Mouse (Mus musculus) heart, postnatal 10 days (tissue): ENCODE measurements around the gene Scp2. TPM values are rescaled to one million over a fixed set of nuclear protein-coding genes. Genes with fewer than 3 reads are reported as not detected.
A peak's percentile ranks its signal among the peaks of the same experiment; 100 is the strongest.
"Not testable (repeated sequence)": the region's sequence is repeated elsewhere in the genome, so short reads cannot be mapped to it uniquely, and the experiment has no call there.

Experiments
- DNase-seq, 2 experiments: peaks; one replicate each; pipeline ENCODE4 v3.0.0; 2021
- intact Hi-C: fragments of 180-260 bp; cut with DNase I; formaldehyde crosslinking; loops from one replicate; pipeline ENCODE4 v1.15.1; 2025
- total RNA-seq, 2 experiments: library from RNA; stranded (reverse); gene quantifications; 2 replicates each; pipeline ENCODE4 v1.2.3; 2021

The Scp2 gene
- total RNA-seq, 2 experiments from 2014 or later: 189 to 194 TPM

- intact Hi-C loops: no loop called here
- DNase-seq: no peak
Observed at GRCm38 (mm10) chr4:108110706-108111105, 34.1 kb downstream of the Scp2 start.

- DNase-seq: no peak
- intact Hi-C loops: no loop called here
Observed at GRCm38 (mm10) chr4:108109728-108110127, 35.1 kb downstream of the Scp2 start.

GRCm38 (mm10) chr4:108096345-108096744, 48.5 kb downstream of the Scp2 start, which contains the start of gene Podn:
Gene Podn (minus strand): TSS chr4:108096445.
- no peak for DNase-seq
- intact Hi-C loops: no loop called here

DNA sequence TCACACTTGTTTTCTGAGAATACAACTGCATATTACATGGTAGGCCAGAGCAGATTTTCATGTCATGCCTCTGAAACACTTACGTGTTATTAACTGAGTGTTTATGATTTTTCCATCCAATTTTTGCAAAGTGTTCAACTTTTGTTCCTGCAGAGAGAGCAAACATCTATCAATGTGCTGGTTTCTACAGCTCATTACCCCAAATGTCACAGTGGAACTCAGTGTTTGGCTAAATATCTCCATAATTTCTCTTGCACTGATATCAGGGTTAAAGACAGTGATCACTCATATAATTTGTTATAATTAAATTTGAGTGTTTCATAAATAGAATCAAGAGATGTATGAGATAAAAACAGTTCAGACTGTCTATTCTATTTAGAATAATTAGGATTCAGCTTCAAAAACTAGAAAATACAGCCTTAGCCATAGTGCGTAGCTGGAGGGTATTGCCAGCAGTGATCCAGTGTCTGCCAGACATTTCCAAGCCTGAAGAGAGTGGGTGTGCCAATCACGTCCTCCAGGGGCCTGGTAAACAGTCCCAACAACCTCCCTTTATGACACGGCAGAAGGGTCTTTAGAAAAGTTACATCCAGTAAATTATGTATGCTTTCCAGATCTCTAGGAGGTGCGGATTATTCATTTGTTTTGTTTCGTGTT, 51.9 kb downstream of the Scp2 start:
- no peak for DNase-seq
- intact Hi-C loops: no loop called here

- no peak for DNase-seq
- intact Hi-C loops: no loop called here
Observed at GRCm38 (mm10) chr4:108083993-108084392, 60.8 kb downstream of the Scp2 start.

GRCm38 (mm10) chr4:108083032-108083735, 61.6 kb downstream of the Scp2 start:
- no peak for DNase-seq
- intact Hi-C loops: no loop called here

GRCm38 (mm10) chr4:108082401-108082806, 62.4 kb downstream of the Scp2 start:
- intact Hi-C loops: no loop called here

DNA sequence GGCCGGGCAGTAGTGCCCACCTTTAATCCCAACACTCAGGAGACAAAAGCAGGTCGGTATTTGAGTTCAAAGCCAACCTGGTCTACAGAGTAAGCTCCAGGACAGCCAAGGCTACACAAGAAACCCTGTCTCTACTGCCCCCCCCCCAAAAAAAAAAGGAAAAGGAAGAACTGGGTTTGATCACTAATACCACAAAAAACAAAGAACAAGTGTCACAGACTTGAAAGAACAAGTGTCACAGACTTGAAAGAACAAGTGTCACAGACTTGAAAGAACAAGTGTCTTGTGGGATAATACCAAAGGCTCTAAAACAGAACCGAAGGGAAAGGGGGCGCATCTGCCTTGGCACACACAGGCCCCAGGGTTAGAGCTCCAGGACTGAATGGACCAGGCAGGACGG, 63.9 kb downstream of the Scp2 start:
- DNase-seq: no peak

More at GRCm38 (mm10) chr4:108082401-108082806, 62.4 kb downstream of the Scp2 start:
- DNase-seq: no peak

DNA sequence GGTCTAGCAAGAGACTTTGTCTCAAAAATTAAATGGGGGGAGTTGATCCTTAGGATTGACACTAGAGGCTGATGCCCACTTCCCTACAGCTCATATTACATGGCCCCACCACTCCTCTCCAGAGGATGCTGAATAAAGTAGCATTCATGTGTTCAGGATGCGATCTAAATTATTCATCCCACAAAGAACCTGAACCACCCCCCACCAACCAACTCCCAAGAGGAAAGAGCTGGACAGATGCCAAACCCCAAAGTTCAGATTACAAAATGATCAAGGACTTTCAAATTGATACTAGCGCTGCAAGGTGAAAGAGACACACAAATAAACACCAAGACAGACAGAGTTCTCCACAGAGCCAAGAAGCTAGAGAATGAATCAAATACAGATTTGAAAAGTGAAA, 65.0 kb downstream of the Scp2 start:
- intact Hi-C loops: loop anchor here (10.0 kb wide), 1 partner anchor 245 kb away; the partner anchor contains the start of gene Coa7
- no peak for DNase-seq

More for the DNA sequence above, 63.9 kb downstream of the Scp2 start:
- intact Hi-C loops: no loop called here

DNA sequence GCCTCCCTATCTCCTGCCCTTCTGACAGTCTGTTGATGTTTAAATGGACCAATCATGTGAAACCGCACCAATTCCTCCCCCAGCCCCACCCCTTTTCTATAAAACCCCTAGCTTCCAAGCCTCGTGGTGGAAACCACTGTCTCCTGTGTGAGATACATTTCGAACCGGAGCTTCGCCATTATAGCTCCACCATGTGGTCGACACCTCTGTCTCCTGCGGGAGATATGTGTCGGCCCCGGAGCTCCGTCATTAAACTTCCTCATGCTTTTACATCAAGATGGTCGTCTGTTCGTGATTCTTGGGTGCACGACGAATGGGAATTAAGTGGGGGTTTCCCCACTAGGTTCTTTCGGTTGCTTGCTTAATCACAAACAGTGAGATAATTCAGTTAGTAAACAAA, 65.6 kb downstream of the Scp2 start:
- intact Hi-C loops: loop anchor here (10.0 kb wide), 1 partner anchor 246 kb away; the partner anchor contains the start of gene Coa7

DNA sequence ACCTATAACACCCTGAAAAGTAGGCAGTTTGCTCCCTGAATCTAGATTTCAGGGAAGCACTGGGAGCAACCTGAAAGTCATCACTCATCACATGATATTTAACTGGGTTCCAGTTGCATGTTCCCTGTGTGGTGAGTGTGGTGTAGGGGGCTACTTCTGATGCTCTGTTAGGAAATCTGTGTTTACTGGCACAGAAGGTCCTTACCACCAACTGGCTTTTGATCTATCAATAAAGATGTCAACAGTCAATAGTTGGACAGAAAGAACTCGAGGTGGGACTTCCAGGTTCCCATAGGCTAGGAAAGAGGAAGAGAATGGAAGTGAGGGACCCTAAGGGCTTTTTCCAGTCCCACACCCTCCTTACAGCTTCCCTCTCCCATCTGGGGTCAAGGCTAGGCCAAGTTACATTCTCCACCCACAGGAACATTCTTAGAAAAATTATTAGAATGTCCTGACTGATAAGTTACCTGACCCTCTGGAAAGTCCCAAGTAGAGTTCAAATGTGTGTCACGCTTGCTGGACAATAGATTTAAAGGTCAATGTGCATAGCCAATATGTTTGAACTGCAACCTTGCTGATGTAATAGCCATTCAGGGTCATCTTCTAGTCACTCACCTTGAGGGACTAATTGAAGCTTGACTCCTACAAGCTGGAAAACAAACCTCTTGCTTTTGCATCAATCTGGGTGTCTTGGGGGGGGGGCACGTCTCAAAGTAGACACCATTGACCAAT, 67.4 kb downstream of the Scp2 start:
- no peak for DNase-seq
- intact Hi-C loops: loop anchor here (10.0 kb wide), 1 partner anchor 247 kb away; the partner anchor contains the start of gene Coa7

More for the DNA sequence above, 65.6 kb downstream of the Scp2 start:
- DNase-seq: not testable (repeated sequence)

- no peak for DNase-seq
- intact Hi-C loops: loop anchor here (5.0 to 10.0 kb wide), 3 partner anchors 43 to 250 kb away; partner anchors contain the start of gene Coa7
Observed at GRCm38 (mm10) chr4:108074204-108074823, 70.5 kb downstream of the Scp2 start.

GRCm38 (mm10) chr4:108072086-108072485, 72.7 kb downstream of the Scp2 start:
- intact Hi-C loops: loop anchor here (5.0 to 10.0 kb wide), 3 partner anchors 45 to 253 kb away; partner anchors contain the start of gene Coa7
- no peak for DNase-seq

- DNase-seq: peak; percentile 96 to 97
- intact Hi-C loops: loop anchor here (5.0 to 10.0 kb wide), 3 partner anchors 46 to 253 kb away; partner anchors contain the start of gene Coa7
Observed at GRCm38 (mm10) chr4:108071235-108071901, 73.4 kb downstream of the Scp2 start.

GRCm38 (mm10) chr4:108070723-108071122, 74.1 kb downstream of the Scp2 start:
- intact Hi-C loops: loop anchor here (5.0 to 10.0 kb wide), 3 partner anchors 47 to 254 kb away; partner anchors contain the start of gene Coa7

DNA sequence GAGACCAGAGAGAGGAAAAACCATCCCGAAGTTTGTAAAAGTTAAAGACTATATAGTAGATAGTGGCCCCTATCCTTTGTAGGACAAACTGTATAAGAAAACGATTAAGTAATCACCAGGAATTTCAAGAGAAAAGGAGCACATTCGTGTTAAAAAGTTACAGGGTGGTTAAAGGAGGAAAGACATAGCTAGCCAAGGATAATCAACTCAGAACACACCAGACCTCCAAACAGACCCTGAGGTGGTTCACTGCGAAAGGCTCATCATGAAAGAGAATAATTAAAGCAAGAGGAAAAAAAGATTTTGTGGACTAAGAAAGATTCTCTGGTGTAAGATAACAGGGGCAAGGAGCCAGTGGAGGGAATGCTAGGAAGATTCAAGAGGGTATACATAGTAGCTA, 74.5 kb downstream of the Scp2 start:
- intact Hi-C loops: loop anchor here (5.0 to 10.0 kb wide), 3 partner anchors 47 to 255 kb away; partner anchors contain the start of gene Coa7
- no peak for DNase-seq

More at GRCm38 (mm10) chr4:108070723-108071122, 74.1 kb downstream of the Scp2 start:
- peak; percentile 26 to 41 for DNase-seq

GRCm38 (mm10) chr4:108068081-108068480, 76.7 kb downstream of the Scp2 start:
- intact Hi-C loops: no loop called here
- no peak for DNase-seq

DNA sequence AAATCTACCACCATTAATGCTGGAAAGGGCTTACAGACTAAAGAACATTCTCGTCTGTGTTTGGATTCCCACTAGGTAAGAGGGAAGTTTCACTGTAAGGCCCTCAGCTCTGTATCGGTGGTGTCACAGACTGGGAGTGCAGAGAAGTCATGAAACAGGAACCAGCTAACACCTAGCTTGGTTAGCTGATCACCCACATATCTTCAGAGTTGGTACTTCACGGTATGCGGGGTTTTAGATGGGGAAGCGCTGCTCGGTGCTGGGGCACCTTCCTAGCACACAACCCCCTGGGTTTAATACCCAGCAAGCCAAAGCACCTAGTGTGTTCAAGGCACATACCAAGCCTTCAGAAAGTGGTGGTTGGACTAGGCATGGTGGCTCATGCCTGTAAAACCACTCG, 77.5 kb downstream of the Scp2 start:
- intact Hi-C loops: no loop called here

GRCm38 (mm10) chr4:108066569-108066968, 78.2 kb downstream of the Scp2 start:
- no peak for DNase-seq
- intact Hi-C loops: no loop called here

More for the DNA sequence above, 77.5 kb downstream of the Scp2 start:
- DNase-seq: no peak
